Mouse (Mus musculus) MEL (cell line): ENCODE measurements around the gene Arhgap5.

Experiments
- CTCF ChIP-seq, 3 experiments: IDR thresholded peaks in 2 of 3; conservative IDR thresholded peaks in 1 of 3; 2 replicates each; pipeline ENCODE4 v1.5.1; 2011 to 2012; ENCODE audit warnings: low read length in 3 of 3, low read depth in 2 of 3, mild to moderate bottlenecking in 2 of 3, improper control_type of control experiment in 1 of 3, inconsistent platforms in 1 of 3, mixed read lengths in 1 of 3, moderate library complexity in 1 of 3; ENCODE audit not compliant: control insufficient read depth in 1 of 3, insufficient read depth in 1 of 3, poor library complexity in 1 of 3, severe bottlenecking in 1 of 3
- EP300 ChIP-seq, 2 experiments: IDR thresholded peaks; 2 replicates each; pipeline ENCODE4 v1.6.1; 2011; ENCODE audit warnings: improper control_type of control experiment in 2 of 2, low read length in 2 of 2, low read depth in 1 of 2, mild to moderate bottlenecking in 1 of 2
- GATA1 ChIP-seq: IDR thresholded peaks from 2 replicates; pipeline ENCODE4 v1.6.1; 2011; ENCODE audit warnings: low read depth, low read length, improper control_type of control experiment
- MEF2A ChIP-seq: IDR thresholded peaks from 2 replicates; pipeline ENCODE4 v1.6.1; 2014; ENCODE audit warnings: low read depth, mild to moderate bottlenecking, inconsistent platforms, low read length, improper control_type of control experiment; ENCODE audit not compliant: poor library complexity, insufficient replicate concordance, severe bottlenecking; ENCODE audit errors: extremely low read depth

GRCm38 (mm10) chr12:52464593-52464992, 39.2 kb upstream of the Arhgap5 start:
- TF ChIP-seq MEF2A (no peak), EP300 (IDR thresholded peaks at IDR 0.05; ENCODE audit: low read depth in 1 of 2, low read length in 2 of 2) (no peak), GATA1 (no peak), CTCF (IDR thresholded peaks at IDR 0.05 in 2 of 3, conservative IDR thresholded peaks at IDR 0.05 in 1 of 3; ENCODE audit: control insufficient read depth in 1 of 3, insufficient read depth in 1 of 3, low read depth in 2 of 3, low read length in 3 of 3, poor library complexity in 1 of 3, severe bottlenecking in 1 of 3) (no peak)
